Mouse (Mus musculus) intestine, embryonic 16.5 days (tissue): ENCODE measurements around the gene Ang6. TPM values are rescaled to one million over a fixed set of nuclear protein-coding genes. Genes with fewer than 3 reads are reported as not detected.
"Not testable (repeated sequence)": the region's sequence is repeated elsewhere in the genome, so short reads cannot be mapped to it uniquely, and the experiment has no call there.

ENCODE experiments used
- ATAC-seq: fragments of 200-750 bp; cut with Nextera tagmentation; 2 replicates; pipeline ENCODE4 v1.8.0; 2017; ENCODE audit warnings: moderate TSS enrichment, moderate library complexity
- H3K27ac ChIP-seq: fragments of 300-500 bp; sonication (generic); 2 replicates; pipeline ENCODE4 v1.5.1; 2014; ENCODE audit warnings: mild to moderate bottlenecking, low read length
- H3K27me3 ChIP-seq: fragments of 300-500 bp; sonication (generic); replicated peaks from 2 replicates; pipeline ENCODE4 v1.6.1; 2014; ENCODE audit warnings: low read length, control low read depth, mixed read lengths; ENCODE audit not compliant: control insufficient read depth, insufficient read depth
- H3K36me3 ChIP-seq: fragments of 300-500 bp; sonication (generic); 2 replicates; pipeline ENCODE4 v1.6.1; 2014; ENCODE audit warnings: low read length, control low read depth; ENCODE audit not compliant: control insufficient read depth, insufficient read depth
- H3K4me1 ChIP-seq: fragments of 300-500 bp; sonication (generic); 2 replicates; pipeline ENCODE4 v1.6.1; 2014; ENCODE audit warnings: low read length, control low read depth, mixed read lengths; ENCODE audit not compliant: control insufficient read depth, insufficient read depth
- H3K4me2 ChIP-seq: fragments of 300-500 bp; sonication (generic); 2 replicates; pipeline ENCODE4 v1.6.1; 2014; ENCODE audit warnings: low read depth, low read length, control low read depth
- H3K4me3 ChIP-seq: fragments of 300-500 bp; sonication (generic); 2 replicates; pipeline ENCODE4 v1.5.1; 2014; ENCODE audit warnings: mild to moderate bottlenecking, low read length
- H3K9ac ChIP-seq: fragments of 300-500 bp; sonication (generic); 2 replicates; pipeline ENCODE4 v1.6.1; 2014; ENCODE audit warnings: low read depth, low read length
- H3K9me3 ChIP-seq: fragments of 300-500 bp; sonication (generic); 2 replicates; pipeline ENCODE4 v1.6.1; 2016; ENCODE audit warnings: low read length, control low read depth; ENCODE audit not compliant: control insufficient read depth
- WGBS: fragments of 180-500 bp; shearing (Covaris S2); extraction: QIAGEN DNeasy Blood & Tissue Kit; methylation state at CpG from one replicate; pipeline ENCODE4 v1.1.7; 2014; 5-methylcytosine and 5-hydroxymethylcytosine counted together
- polyA plus RNA-seq: library from polyadenylated mRNA; unstranded; fragments of >200 nt; fragmentation: Nextera tagmentation; extraction: Ambion mirVana; gene quantifications from 2 replicates; pipeline ENCODE4 v1.2.1, GENCODE M21; 2015

Gene Ang6
- polyA plus RNA-seq, 1 experiment from 2014 or later: not detected

GRCm38 (mm10) chr14:43983454-43983853 is 18.6 kb downstream of the Ang6 start:
- Histone ChIP-seq H3K9ac (no peak overlapping the region), H3K27me3 (no peaks in the 10 kb centered on the region), H3K9me3 (no peaks in the 10 kb centered on the region), H3K27ac (no peak overlapping the region), H3K4me1 (no peaks in the 10 kb centered on the region), H3K4me2 (no peak overlapping the region), H3K4me3 (no peak overlapping the region), H3K36me3 (no peaks in the 10 kb centered on the region)
- ATAC-seq: no peak
- WGBS: 63% methylated on average over 4 of the region's 4 CpGs

- not testable (repeated sequence) for H3K27ac ChIP-seq, H3K4me2 ChIP-seq, H3K9me3 ChIP-seq, ATAC-seq, H3K9ac ChIP-seq, H3K4me1 ChIP-seq, H3K36me3 ChIP-seq, H3K4me3 ChIP-seq, H3K27me3 ChIP-seq
- no CpG with 5 or more reads among the region's 2 CpGs for WGBS
These were observed 45.3 kb downstream of the Ang6 start, which contains the start of gene Ang5 for GRCm38 (mm10) chr14:43956769-43957168. TSS of gene Ang5 (plus strand) at chr14:43957069.

- ATAC-seq, H3K9ac ChIP-seq, H3K36me3 ChIP-seq, H3K27ac ChIP-seq, H3K4me3 ChIP-seq, H3K27me3 ChIP-seq, H3K4me1 ChIP-seq, H3K4me2 ChIP-seq, H3K9me3 ChIP-seq: not testable (repeated sequence)
- no CpG with 5 or more reads among the region's 1 CpGs for WGBS
These were observed 47.0 kb downstream of the Ang6 start for GRCm38 (mm10) chr14:43955074-43955473.

GRCm38 (mm10) chr14:43953382-43953781 is 48.7 kb downstream of the Ang6 start:
- ATAC-seq, H3K36me3 ChIP-seq, H3K9me3 ChIP-seq, H3K4me1 ChIP-seq, H3K27ac ChIP-seq, H3K9ac ChIP-seq, H3K4me2 ChIP-seq, H3K4me3 ChIP-seq, H3K27me3 ChIP-seq: not testable (repeated sequence)
- 43% methylated on average over 2 of the region's 2 CpGs for WGBS

Other genes starting within 250 kb of the Ang6 start
- gene Gm8180, start 217.5 kb downstream of the Ang6 start, polyA plus RNA-seq: not detected in 2 replicates
- gene Ear1, start 126.8 kb downstream of the Ang6 start, polyA plus RNA-seq: 0.20 TPM in 1 of 2 replicates, not detected in the other
- gene Ear10, start 78.7 kb downstream of the Ang6 start, polyA plus RNA-seq: not detected in 2 replicates
- 6.8 and 8.0 TPM in 2 replicates for gene Gm8113, start 76.9 kb downstream of the Ang6 start, polyA plus RNA-seq
- not detected in 2 replicates for gene Ang5, start 45.2 kb downstream of the Ang6 start, polyA plus RNA-seq
- 0.71 and 0.86 TPM in 2 replicates for gene Ear2, start 100.4 kb upstream of the Ang6 start, polyA plus RNA-seq
- gene Gm3327, start 121.6 kb upstream of the Ang6 start, polyA plus RNA-seq: not detected in 2 replicates
- not detected in 2 replicates for gene Gm8212, start 195.4 kb upstream of the Ang6 start, polyA plus RNA-seq
- gene 4930503E14Rik, start 211.0 kb upstream of the Ang6 start, polyA plus RNA-seq: not detected in 2 replicates